Mouse (Mus musculus): ENCODE measurements around the gene Smyd3.

DNA sequence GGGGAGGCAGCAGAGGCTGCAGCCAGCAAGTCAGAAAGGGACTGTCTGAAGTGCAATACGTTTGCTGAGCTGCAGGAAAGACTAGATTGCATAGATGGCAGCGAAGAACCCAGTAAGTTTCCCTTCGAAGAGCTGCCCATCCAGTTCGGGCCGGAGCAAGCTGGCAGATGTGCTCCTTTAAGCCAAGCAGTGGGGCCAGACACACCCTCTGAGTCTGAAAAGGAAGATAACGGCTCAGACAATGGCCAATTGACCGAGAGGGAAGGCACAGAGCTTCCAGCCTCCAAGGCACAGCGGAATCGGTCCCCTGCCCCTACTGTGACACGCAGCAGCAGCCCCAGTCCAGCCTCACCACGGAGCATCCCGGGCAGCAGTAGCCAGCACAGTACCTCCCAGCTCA is 602.8 kb downstream of the Smyd3 start:
- TF ChIP-seq POLR2A (IDR thresholded peaks at IDR 0.05; ENCODE audit: borderline replicate concordance, extremely low read depth, insufficient read depth, insufficient read length, poor library complexity, severe bottlenecking) (no peak), CTCF (IDR thresholded peaks at IDR 0.05; ENCODE audit: borderline replicate concordance, extremely low read depth, insufficient read depth, insufficient read length) (no peak)
